Mouse (Mus musculus): Measurements from ENCODE around the gene Mecom.

DNA sequence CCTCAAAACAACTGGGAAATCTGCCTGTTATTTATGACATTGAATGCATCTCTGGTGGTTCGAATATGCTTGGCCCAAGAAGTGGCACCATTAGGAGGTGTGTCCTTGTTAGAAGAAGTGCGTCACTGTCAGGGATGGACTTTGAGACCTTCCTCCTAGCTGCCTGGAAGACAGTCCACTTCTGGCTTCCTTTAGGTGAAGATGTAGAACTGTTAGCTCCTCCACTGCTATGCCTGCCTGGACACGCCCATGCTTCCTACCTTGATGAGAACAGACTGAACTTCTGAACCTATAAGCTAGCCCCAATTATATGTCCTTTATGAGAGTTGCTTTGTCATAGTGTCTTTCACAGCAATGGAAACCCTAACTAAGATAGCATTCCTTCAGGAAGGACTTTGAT lies 352.6 kb downstream of the Mecom start:
- TF ChIP-seq POLR2A (IDR thresholded peaks at IDR 0.05; ENCODE audit: extremely low read depth, insufficient read depth, low read length), result no peak
- no peak for TF ChIP-seq CTCF (IDR thresholded peaks at IDR 0.05; ENCODE audit: extremely low read depth, insufficient read depth, low read length)

All from cortical plate, adult 2 months (tissue).